Mouse (Mus musculus): ENCODE results near the gene Cxcr4.

Gene Cxcr4

GRCm38 (mm10) chr1:128600549-128600948 lies 8.5 kb upstream of the Cxcr4 start:
- in situ Hi-C loops (cut with MboI, MseI), result no loop called here

GRCm38 (mm10) chr1:128597209-128597782 lies 5.2 kb upstream of the Cxcr4 start:
- in situ Hi-C loops (cut with MboI, MseI), result no loop called here

GRCm38 (mm10) chr1:128595528-128595927 lies 3.4 kb upstream of the Cxcr4 start:
- in situ Hi-C loops (cut with MboI, MseI), result no loop called here

GRCm38 (mm10) chr1:128595105-128595420 lies 3.0 kb upstream of the Cxcr4 start:
- in situ Hi-C loops (cut with MboI, MseI), result no loop called here

- in situ Hi-C loops (cut with MboI, MseI), result loop anchor here (5.0 kb wide), 1 partner anchor 238 kb away; no protein-coding TSS in a partner anchor
Measured at GRCm38 (mm10) chr1:128594353-128595104, 2.4 kb upstream of the Cxcr4 start.

GRCm38 (mm10) chr1:128592961-128593501 lies 938 bp upstream of the Cxcr4 start:
- in situ Hi-C loops (cut with MboI, MseI), result loop anchor here (5.0 kb wide), 1 partner anchor 239 kb away; no protein-coding TSS in a partner anchor

- in situ Hi-C loops (cut with MboI, MseI), result loop anchor here (5.0 kb wide), 1 partner anchor 241 kb away; no protein-coding TSS in a partner anchor
Measured at GRCm38 (mm10) chr1:128591721-128592210, 327 bp downstream of the Cxcr4 start.

GRCm38 (mm10) chr1:128590816-128591720 lies 1.0 kb downstream of the Cxcr4 start:
- in situ Hi-C loops (cut with MboI, MseI), result loop anchor here (5.0 kb wide), 1 partner anchor 241 kb away; no protein-coding TSS in a partner anchor

- in situ Hi-C loops (cut with MboI, MseI), result loop anchor here (5.0 kb wide), 1 partner anchor 242 kb away; no protein-coding TSS in a partner anchor
Measured at GRCm38 (mm10) chr1:128590011-128590410, 2.1 kb downstream of the Cxcr4 start.

- in situ Hi-C loops (cut with MboI, MseI), result loop anchor here (5.0 kb wide), 1 partner anchor 37 kb away; no protein-coding TSS in a partner anchor
Measured at GRCm38 (mm10) chr1:128589488-128589887, 2.6 kb downstream of the Cxcr4 start.

GRCm38 (mm10) chr1:128588337-128588736 lies 3.8 kb downstream of the Cxcr4 start:
- in situ Hi-C loops (cut with MboI, MseI), result loop anchor here (5.0 kb wide), 1 partner anchor 36 kb away; no protein-coding TSS in a partner anchor

- in situ Hi-C loops (cut with MboI, MseI), result loop anchor here (5.0 kb wide), 1 partner anchor 35 kb away; no protein-coding TSS in a partner anchor
Measured at GRCm38 (mm10) chr1:128586928-128587780, 4.9 kb downstream of the Cxcr4 start.

- in situ Hi-C loops (cut with MboI, MseI), result loop anchor here (5.0 kb wide), 1 partner anchor 34 kb away; no protein-coding TSS in a partner anchor
Measured at GRCm38 (mm10) chr1:128586162-128586927, 5.7 kb downstream of the Cxcr4 start.

GRCm38 (mm10) chr1:128585396-128586161 lies 6.5 kb downstream of the Cxcr4 start:
- in situ Hi-C loops (cut with MboI, MseI), result loop anchor here (5.0 kb wide), 1 partner anchor 33 kb away; no protein-coding TSS in a partner anchor

- in situ Hi-C loops (cut with MboI, MseI), result loop anchor here (5.0 kb wide), 1 partner anchor 32 kb away; no protein-coding TSS in a partner anchor
Measured at GRCm38 (mm10) chr1:128584716-128585115, 7.4 kb downstream of the Cxcr4 start.

- in situ Hi-C loops (cut with MboI, MseI), result no loop called here
Measured at GRCm38 (mm10) chr1:128583279-128583872, 8.7 kb downstream of the Cxcr4 start.

GRCm38 (mm10) chr1:128580321-128580720 lies 11.8 kb downstream of the Cxcr4 start:
- in situ Hi-C loops (cut with MboI, MseI), result no loop called here

GRCm38 (mm10) chr1:128578454-128578853 lies 13.6 kb downstream of the Cxcr4 start:
- in situ Hi-C loops (cut with MboI, MseI), result no loop called here
